Mouse (Mus musculus) stomach, postnatal 0 days (tissue): ENCODE results near the gene Senp1.

Experiments used
- CTCF ChIP-seq: IDR thresholded peaks from 2 replicates; pipeline ENCODE4 v1.5.1; 2016; ENCODE audit warnings: antibody characterized with exemption, low read depth, mild to moderate bottlenecking, moderate library complexity
- EP300 ChIP-seq: optimal IDR thresholded peaks from 2 replicates; pipeline ENCODE3; 2016; ENCODE audit warnings: antibody characterized with exemption

GRCm38 (mm10) chr15:98116287-98116686 lies 22.7 kb upstream of the Senp1 start:
- TF ChIP-seq CTCF, result no peak
- TF ChIP-seq EP300, result no peak
